Mouse (Mus musculus) forebrain, embryonic 13.5 days (tissue): ENCODE data around the gene Ubxn10. TPM values are rescaled to one million over a fixed set of nuclear protein-coding genes. Genes with fewer than 3 reads are reported as not detected.

Experiments used
- ATAC-seq: fragments of 200-750 bp; cut with Nextera tagmentation; 2 replicates; pipeline ENCODE4 v1.8.0; 2017
- H3K27ac ChIP-seq: fragments of 300-500 bp; sonication (generic); 2 replicates; pipeline ENCODE4 v1.5.1; 2015; ENCODE audit warnings: inconsistent platforms, mild to moderate bottlenecking, moderate library complexity
- H3K27me3 ChIP-seq: fragments of 300-500 bp; sonication (generic); 2 replicates; pipeline ENCODE4 v1.6.1; 2015; ENCODE audit warnings: mild to moderate bottlenecking, inconsistent platforms
- H3K36me3 ChIP-seq: fragments of 300-500 bp; sonication (generic); 2 replicates; pipeline ENCODE4 v1.6.1; 2015; ENCODE audit warnings: mild to moderate bottlenecking, inconsistent platforms; ENCODE audit not compliant: poor library complexity, severe bottlenecking
- H3K4me1 ChIP-seq: fragments of 300-500 bp; sonication (generic); 2 replicates; pipeline ENCODE4 v1.6.1; 2015; ENCODE audit warnings: inconsistent platforms
- H3K4me2 ChIP-seq: fragments of 300-500 bp; sonication (generic); 2 replicates; pipeline ENCODE4 v1.6.1; 2015; ENCODE audit warnings: inconsistent platforms, mild to moderate bottlenecking, moderate library complexity
- H3K4me3 ChIP-seq: fragments of 300-500 bp; sonication (generic); 2 replicates; pipeline ENCODE4 v1.5.1; 2015; ENCODE audit warnings: mild to moderate bottlenecking, inconsistent platforms
- H3K9ac ChIP-seq: fragments of 300-500 bp; sonication (generic); 2 replicates; pipeline ENCODE4 v1.6.1; 2015; ENCODE audit warnings: mild to moderate bottlenecking, inconsistent platforms
- H3K9me3 ChIP-seq: fragments of 300-500 bp; sonication (generic); replicated peaks from 2 replicates; pipeline ENCODE4 v1.6.1; 2016; ENCODE audit warnings: inconsistent platforms
- WGBS: fragments of 180-500 bp; shearing (Covaris S2); methylation state at CpG from one replicate; pipeline ENCODE4 v1.1.7; 2015; 5-methylcytosine and 5-hydroxymethylcytosine counted together
- polyA plus RNA-seq: library from polyadenylated mRNA; unstranded; fragments of >200 nt; fragmentation: Nextera tagmentation; extraction: Ambion mirVana; gene quantifications from 2 replicates; pipeline ENCODE4 v1.2.1, GENCODE M21; 2015

Gene Ubxn10
- polyA plus RNA-seq, 1 experiment from 2014 or later, result 2.3 TPM

DNA sequence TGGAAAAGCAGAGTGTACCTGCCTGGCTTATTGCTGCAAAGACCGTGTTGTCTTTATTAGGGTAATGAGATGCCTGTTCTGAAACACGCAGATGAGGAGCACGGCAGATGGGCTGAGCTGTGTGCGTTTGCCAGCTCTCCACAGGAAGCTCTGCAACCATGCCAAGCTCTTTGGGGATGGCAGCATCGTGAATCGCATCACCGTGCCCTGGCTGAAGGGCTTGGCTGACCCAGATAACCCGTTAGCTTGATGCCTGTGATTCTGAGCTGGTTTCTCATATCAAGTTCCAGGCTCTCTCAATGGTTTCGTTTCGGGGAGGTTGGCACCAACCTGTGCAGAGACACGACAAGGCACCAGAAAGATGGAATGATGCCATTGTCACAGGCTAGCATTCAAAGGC is 26.3 kb downstream of the Ubxn10 start:
- H3K9ac ChIP-seq, result no peak overlapping the region
- no peaks in the 10 kb centered on the region for H3K9me3 ChIP-seq
- 66% methylated on average over 11 of the region's 11 CpGs for WGBS
- H3K4me3 ChIP-seq, result no peak overlapping the region
- ATAC-seq, result 0 out of 2 replicates have a peak, but pooled peaks have one; percentile 55
- H3K27ac ChIP-seq, result peak overlapping the region; percentile 74
- H3K36me3 ChIP-seq, result no peaks in the 10 kb centered on the region
- H3K4me1 ChIP-seq, result peaks cover 20% of the 10 kb centered on the region
- no peak overlapping the region; the same call in 1 of the 2 replicates for H3K4me2 ChIP-seq
- no peaks in the 10 kb centered on the region for H3K27me3 ChIP-seq

DNA sequence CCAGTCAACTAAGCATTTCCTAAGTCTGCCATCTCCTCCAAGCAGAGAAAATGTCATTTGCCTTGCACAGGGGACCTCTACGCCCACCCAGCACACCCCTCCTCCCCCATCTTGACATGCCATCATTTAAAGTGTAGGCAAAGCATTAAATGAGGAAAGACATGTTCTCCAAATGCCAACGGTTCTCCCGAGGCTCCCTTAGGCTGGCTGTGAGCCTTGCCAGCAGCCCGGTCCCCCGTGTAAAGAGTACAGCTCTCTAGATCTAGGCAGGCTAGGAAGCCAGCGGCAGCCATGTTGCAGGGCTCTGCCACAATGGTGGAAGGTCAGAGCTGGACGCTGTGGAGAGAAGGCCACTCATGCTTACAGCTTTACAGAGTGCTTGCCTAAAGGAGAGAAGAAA is 27.0 kb downstream of the Ubxn10 start:
- H3K27me3 ChIP-seq, result no peaks in the 10 kb centered on the region
- no peaks in the 10 kb centered on the region for H3K9me3 ChIP-seq
- H3K4me3 ChIP-seq, result no peak overlapping the region
- H3K36me3 ChIP-seq, result no peaks in the 10 kb centered on the region
- peak; percentile 21; the same call in 1 of the 2 replicates for ATAC-seq
- peaks cover 20% of the 10 kb centered on the region for H3K4me1 ChIP-seq
- 77% methylated on average over 7 of the region's 7 CpGs for WGBS
- no peak overlapping the region for H3K9ac ChIP-seq
- no peak overlapping the region for H3K4me2 ChIP-seq
- H3K27ac ChIP-seq, result peak overlapping the region; percentile 74

DNA sequence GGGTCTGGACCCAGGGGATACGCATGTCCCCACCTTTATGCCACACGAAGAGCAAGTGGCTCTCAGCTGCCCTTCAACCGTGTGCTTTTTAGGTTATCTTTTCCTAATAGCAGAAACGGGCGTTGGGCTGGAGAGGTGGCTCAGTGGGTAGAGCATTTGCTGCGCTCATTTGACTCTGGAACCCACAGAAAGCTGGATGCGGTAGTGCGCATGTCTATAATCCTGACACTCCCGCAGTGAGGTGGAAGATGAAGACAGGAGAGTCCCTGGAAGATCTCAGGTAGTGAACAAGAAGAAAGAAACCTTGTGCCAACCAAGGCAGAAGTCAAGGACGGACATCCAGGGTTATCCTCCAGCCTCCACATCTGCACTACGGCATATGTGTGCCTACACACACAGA is 27.7 kb downstream of the Ubxn10 start:
- H3K4me1 ChIP-seq, result peaks cover 20% of the 10 kb centered on the region
- no peak overlapping the region for H3K27ac ChIP-seq
- 88% methylated on average over 11 of the region's 11 CpGs for WGBS
- no peaks in the 10 kb centered on the region for H3K36me3 ChIP-seq
- no peaks in the 10 kb centered on the region for H3K27me3 ChIP-seq
- H3K9ac ChIP-seq, result no peak overlapping the region
- no peak for ATAC-seq
- no peak overlapping the region for H3K4me2 ChIP-seq
- no peaks in the 10 kb centered on the region for H3K9me3 ChIP-seq
- H3K4me3 ChIP-seq, result no peak overlapping the region

DNA sequence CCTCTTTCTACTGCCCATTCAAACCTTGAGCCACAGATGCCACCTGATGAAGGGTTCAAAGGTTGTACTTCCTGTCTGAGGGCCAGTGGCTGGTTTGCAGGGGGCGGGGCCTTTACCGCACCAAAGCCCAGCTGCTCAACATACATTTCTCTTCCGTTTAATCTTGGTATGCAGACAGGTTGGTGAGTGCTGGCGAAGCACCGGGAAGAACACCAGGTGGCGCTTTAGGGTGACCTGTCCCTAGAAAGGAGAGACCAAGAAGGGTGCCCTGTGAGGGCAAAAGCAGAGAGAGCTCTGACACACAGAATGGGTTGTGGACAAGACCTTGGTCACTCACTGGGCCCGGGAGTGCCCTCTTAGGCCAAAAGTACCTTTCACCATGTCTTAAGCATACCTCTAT is 28.3 kb downstream of the Ubxn10 start:
- no peak overlapping the region for H3K9ac ChIP-seq
- no peak overlapping the region for H3K27ac ChIP-seq
- H3K4me3 ChIP-seq, result no peak overlapping the region
- WGBS, result 6% methylated on average over 7 of the region's 7 CpGs
- no peaks in the 10 kb centered on the region for H3K9me3 ChIP-seq
- no peak overlapping the region for H3K4me2 ChIP-seq
- ATAC-seq, result no peak
- no peaks in the 10 kb centered on the region for H3K27me3 ChIP-seq
- H3K36me3 ChIP-seq, result no peaks in the 10 kb centered on the region
- H3K4me1 ChIP-seq, result peaks cover 23% of the 10 kb centered on the region

DNA sequence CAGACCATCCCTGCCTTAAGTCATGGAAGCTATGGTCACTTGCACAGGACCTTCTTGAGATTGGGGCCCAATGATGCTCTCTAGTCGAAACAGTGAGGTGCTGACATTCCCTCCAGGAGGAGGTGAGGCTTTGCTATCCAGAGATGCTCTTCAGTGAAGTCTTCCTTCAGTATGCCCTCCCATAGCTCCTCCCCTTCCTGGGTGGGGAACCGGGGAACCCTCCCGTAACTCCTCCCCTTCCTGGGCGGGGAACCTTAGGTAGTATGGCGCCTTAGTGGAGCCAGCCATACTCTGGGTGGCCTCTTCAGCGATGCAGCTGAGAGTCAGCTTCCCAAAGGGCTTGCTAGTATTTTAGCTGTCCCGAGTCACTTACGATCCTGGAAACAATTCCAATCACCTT is 30.3 kb downstream of the Ubxn10 start:
- no peak overlapping the region for H3K4me3 ChIP-seq
- no peak overlapping the region for H3K4me2 ChIP-seq
- peaks cover 24% of the 10 kb centered on the region for H3K4me1 ChIP-seq
- H3K27me3 ChIP-seq, result no peaks in the 10 kb centered on the region; the same call in 1 of the 2 replicates
- no peaks in the 10 kb centered on the region for H3K9me3 ChIP-seq
- no peak for ATAC-seq
- H3K36me3 ChIP-seq, result no peaks in the 10 kb centered on the region
- WGBS, result 93% methylated on average over 8 of the region's 8 CpGs
- H3K9ac ChIP-seq, result no peak overlapping the region
- H3K27ac ChIP-seq, result no peak overlapping the region

DNA sequence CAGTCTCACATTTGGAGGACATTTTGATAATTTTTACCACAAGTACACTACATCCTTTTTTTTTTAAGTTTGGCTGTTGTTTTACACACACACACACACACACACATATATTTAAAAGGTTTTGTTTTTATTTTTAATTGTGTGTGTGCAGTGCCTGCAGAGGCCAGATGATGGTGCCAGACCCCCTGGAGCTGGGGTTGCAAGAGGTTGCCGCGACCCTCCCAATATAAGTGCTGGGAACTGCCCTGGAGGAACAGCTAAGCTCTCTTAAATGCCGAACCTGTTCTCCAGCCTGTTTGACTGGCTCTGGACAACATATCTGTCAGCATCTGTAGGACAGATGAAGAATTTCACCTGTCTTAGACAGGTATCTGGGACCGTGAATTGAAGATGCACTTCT is 32.8 kb downstream of the Ubxn10 start:
- Histone ChIP-seq H3K4me2 (no peak overlapping the region), H3K27ac (no peak overlapping the region), H3K4me1 (0 out of 2 replicates have a peak, but pooled peaks cover 8% of the 10 kb centered on the region), H3K27me3 (peaks cover 6% of the 10 kb centered on the region), H3K9ac (no peak overlapping the region), H3K4me3 (no peak overlapping the region), H3K9me3 (no peaks in the 10 kb centered on the region), H3K36me3 (no peaks in the 10 kb centered on the region)
- 86% methylated on average over 4 of the region's 4 CpGs for WGBS
- ATAC-seq, result no peak

DNA sequence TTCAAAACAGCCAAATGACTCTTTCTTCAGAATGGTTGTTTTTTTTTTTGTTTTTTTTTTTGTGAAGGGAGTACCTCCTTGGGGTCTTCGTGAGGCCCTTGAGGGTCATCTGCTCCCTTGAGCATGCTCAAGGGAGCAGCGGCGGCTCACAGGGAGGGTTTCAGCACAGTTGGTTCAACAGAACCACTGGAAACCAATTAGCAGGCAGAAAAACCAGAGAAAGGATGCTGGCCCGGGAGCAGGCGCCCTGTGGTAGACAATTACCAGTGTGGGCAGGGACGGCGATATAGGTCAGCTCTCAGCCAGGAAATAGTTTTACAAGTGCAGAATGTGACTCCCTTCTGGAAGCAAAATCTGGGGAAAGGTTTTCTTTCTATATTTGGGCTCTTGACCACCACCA is 33.4 kb downstream of the Ubxn10 start:
- Histone ChIP-seq H3K4me1 (0 out of 2 replicates have a peak, but pooled peaks cover 8% of the 10 kb centered on the region), H3K27me3 (peaks cover 6% of the 10 kb centered on the region), H3K36me3 (no peaks in the 10 kb centered on the region), H3K9me3 (no peaks in the 10 kb centered on the region), H3K9ac (no peak overlapping the region), H3K4me2 (no peak overlapping the region), H3K27ac (no peak overlapping the region), H3K4me3 (no peak overlapping the region)
- 20% methylated on average over 7 of the region's 7 CpGs for WGBS
- ATAC-seq, result no peak

DNA sequence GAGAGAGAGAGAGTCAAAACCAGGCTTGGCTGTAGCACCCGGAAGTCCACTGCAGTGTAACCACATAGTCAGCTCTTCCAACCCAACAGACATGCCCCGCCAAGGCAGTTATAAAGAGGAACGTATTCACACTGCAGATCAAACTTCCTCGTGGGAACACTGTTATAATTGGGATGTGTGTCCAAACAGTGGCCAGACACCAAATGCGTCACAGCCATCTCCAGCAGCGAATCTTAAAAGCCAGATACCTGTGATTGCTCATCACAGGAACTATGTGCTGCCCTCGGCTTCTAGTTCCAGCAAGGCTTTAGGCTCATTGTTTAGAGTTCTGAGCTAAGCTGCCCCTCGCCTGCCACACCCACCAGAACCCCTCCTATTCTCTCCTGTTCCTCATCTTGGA is 34.4 kb downstream of the Ubxn10 start:
- WGBS, result 83% methylated on average over 8 of the region's 8 CpGs

DNA sequence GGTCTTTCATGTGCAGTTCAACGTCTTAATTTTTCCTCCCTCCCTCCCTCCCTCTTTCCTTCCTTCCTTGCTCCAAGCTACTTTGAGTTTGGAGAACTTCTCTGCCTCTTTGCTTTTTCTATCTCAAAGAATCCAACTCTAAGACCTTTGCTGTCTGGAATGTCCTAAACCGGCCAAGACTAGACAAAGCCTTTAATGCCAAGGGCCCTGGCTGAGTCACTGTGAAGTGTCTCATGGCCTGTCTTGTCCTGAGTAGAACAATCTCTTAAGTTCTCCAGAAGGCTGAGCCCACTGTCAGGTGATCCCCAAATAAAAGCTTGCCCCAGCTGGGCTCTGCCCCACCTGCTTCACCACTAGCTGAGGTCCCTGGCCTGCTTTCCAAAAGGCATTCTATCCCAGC is 34.9 kb downstream of the Ubxn10 start:
- Histone ChIP-seq H3K27ac (no peak overlapping the region), H3K27me3 (peaks cover 6% of the 10 kb centered on the region), H3K4me3 (no peak overlapping the region), H3K4me2 (no peak overlapping the region), H3K36me3 (no peaks in the 10 kb centered on the region), H3K9me3 (no peaks in the 10 kb centered on the region), H3K4me1 (peaks cover 8% of the 10 kb centered on the region), H3K9ac (no peak overlapping the region)
- 83% methylated on average over 2 of the region's 2 CpGs for WGBS
- ATAC-seq, result no peak

More for the DNA sequence above, 34.4 kb downstream of the Ubxn10 start:
- Histone ChIP-seq H3K9ac (no peak overlapping the region), H3K4me1 (0 out of 2 replicates have a peak, but pooled peaks cover 5% of the 10 kb centered on the region), H3K4me3 (no peak overlapping the region), H3K27ac (no peak overlapping the region), H3K36me3 (no peaks in the 10 kb centered on the region), H3K27me3 (peaks cover 6% of the 10 kb centered on the region), H3K4me2 (no peak overlapping the region), H3K9me3 (no peaks in the 10 kb centered on the region)
- ATAC-seq, result no peak

DNA sequence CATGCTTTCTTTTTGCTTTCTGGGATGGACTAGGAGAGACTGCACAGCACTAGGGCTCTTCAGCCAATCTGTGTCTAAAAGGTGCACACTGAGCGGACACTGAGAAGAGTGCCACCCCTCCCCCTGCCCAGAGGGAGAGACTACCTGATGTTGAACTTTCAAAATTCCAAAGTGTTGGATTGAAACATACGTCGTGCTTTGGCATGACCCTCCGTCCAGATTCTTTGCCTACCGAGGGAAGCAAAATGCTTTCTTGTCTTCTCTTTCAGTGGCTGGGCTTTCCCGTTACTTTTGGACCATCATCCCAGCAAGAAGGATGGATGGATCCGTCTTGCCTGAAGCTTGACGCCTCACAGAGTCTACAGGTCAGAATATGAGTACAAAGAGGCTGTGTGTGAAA is 35.9 kb downstream of the Ubxn10 start:
- ATAC-seq, result no peak
- H3K4me3 ChIP-seq, result no peak overlapping the region
- 75% methylated on average over 8 of the region's 8 CpGs for WGBS
- no peak overlapping the region for H3K27ac ChIP-seq
- H3K9ac ChIP-seq, result no peak overlapping the region
- H3K36me3 ChIP-seq, result no peaks in the 10 kb centered on the region
- H3K27me3 ChIP-seq, result peaks cover 6% of the 10 kb centered on the region
- H3K9me3 ChIP-seq, result no peaks in the 10 kb centered on the region
- H3K4me2 ChIP-seq, result no peak overlapping the region
- H3K4me1 ChIP-seq, result peaks cover 17% of the 10 kb centered on the region

DNA sequence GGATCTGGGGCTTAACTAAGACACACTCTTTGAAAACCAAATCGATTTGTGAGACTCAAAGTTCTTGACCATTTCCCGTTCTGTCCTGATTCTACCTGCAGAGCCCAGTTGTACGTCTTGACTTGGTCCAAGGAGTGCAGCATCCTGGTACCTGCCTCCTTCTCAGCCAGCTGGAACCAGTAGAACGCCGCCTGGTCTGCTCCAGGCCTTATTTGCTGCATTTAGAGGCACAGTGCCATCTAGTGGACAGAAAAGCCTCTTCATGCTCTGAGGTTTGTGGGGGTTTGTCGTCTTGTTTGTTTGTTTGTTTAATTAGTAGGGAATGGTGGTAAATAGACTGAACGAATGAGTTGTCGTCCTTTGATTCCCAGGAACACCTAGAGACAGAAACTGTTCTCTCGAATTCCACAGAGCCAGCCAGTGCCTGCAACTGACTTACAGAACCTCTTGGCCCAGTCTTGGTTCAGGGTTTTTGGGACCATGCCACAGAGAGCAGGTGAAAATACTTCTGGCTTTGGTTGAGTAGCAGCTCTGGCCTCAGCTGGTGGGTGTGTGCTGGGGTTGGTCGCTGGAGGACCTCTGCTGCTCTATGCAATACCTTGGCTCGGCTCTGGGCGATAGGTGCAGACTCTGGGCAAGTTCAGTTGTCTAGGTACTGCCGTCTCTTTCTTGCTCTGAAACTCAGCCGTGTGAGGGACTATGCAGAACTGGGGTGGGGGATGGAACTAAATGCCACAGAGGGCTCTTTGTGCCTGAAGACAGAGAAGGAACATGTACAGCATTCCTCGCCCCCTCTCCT is 36.6 kb downstream of the Ubxn10 start:
- ATAC-seq, result peak; percentile 62; the same call in 1 of the 2 replicates
- peaks cover 19% of the 10 kb centered on the region for H3K4me1 ChIP-seq
- H3K36me3 ChIP-seq, result no peaks in the 10 kb centered on the region
- no peak overlapping the region for H3K9ac ChIP-seq
- no peak overlapping the region for H3K27ac ChIP-seq
- peaks cover 6% of the 10 kb centered on the region for H3K27me3 ChIP-seq
- H3K4me2 ChIP-seq, result no peak overlapping the region
- no peaks in the 10 kb centered on the region for H3K9me3 ChIP-seq
- no peak overlapping the region for H3K4me3 ChIP-seq
- WGBS, result 28% methylated on average over 15 of the region's 15 CpGs

DNA sequence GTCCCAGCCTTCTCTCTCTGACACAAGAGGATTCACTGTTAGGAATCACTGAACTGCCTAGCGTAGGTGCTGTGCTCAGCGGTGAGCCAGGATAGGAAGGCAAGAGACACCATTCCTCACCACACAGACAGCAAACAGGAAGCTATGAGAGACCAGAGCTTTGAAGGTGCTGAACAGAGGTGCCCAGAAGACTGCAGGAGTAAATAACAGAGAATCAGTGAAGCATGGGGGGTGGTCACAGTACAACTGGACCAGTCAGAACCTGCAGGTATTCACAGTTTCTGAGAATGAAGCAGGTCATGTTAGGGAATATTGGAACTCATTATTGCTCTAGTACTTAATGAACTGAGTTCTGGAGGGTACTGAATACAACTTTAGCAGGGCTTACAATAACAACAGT is 38.7 kb downstream of the Ubxn10 start:
- Histone ChIP-seq H3K4me1 (peaks cover 23% of the 10 kb centered on the region), H3K4me2 (no peak overlapping the region), H3K4me3 (no peak overlapping the region), H3K27ac (no peak overlapping the region), H3K36me3 (no peaks in the 10 kb centered on the region), H3K27me3 (peaks cover 11% of the 10 kb centered on the region), H3K9me3 (no peaks in the 10 kb centered on the region), H3K9ac (no peak overlapping the region)
- ATAC-seq, result no peak
- 66% methylated on average over 2 of the region's 2 CpGs for WGBS
